Mouse (Mus musculus) frontal cortex, adult (tissue): ENCODE results near the gene Arl10.
"Not testable (repeated sequence)": the region's sequence is repeated elsewhere in the genome, so short reads cannot be mapped to it uniquely, and the experiment has no call there.

Experiments
- ATAC-seq: cut with Nextera tagmentation; 2 replicates; pipeline ENCODE4 v1.9.2; 2017; ENCODE audit warnings: mild to moderate bottlenecking, moderate library complexity, mixed read lengths; ENCODE audit not compliant: low TSS enrichment

Arl10 gene

GRCm38 (mm10) chr13:54582126-54582525 is 7.3 kb downstream of the Arl10 start:
- ATAC-seq: no peak

GRCm38 (mm10) chr13:54582860-54583259 is 8.0 kb downstream of the Arl10 start:
- no peak for ATAC-seq

- no peak for ATAC-seq
Measured at GRCm38 (mm10) chr13:54585831-54586230, 11.0 kb downstream of the Arl10 start.

GRCm38 (mm10) chr13:54589414-54589995 is 14.7 kb downstream of the Arl10 start:
- no peak; the same call in 1 of the 2 replicates for ATAC-seq

GRCm38 (mm10) chr13:54589996-54590951 is 15.5 kb downstream of the Arl10 start, which contains the start of the genes Nop16 and Higd2a:
Gene Nop16, minus strand, starts transcription at chr13:54590090.
Gene Higd2a, plus strand, starts transcription at chr13:54590207.
- ATAC-seq: peak; percentile 94

- no peak for ATAC-seq
Measured at GRCm38 (mm10) chr13:54591776-54592356, 17.1 kb downstream of the Arl10 start.

- no peak for ATAC-seq
Measured at GRCm38 (mm10) chr13:54593617-54594016, 18.8 kb downstream of the Arl10 start.

- no peak for ATAC-seq
Measured at GRCm38 (mm10) chr13:54596107-54596690, 21.4 kb downstream of the Arl10 start.

- ATAC-seq: no peak
Measured at GRCm38 (mm10) chr13:54596870-54597269, 22.1 kb downstream of the Arl10 start.

- no peak for ATAC-seq
Measured at GRCm38 (mm10) chr13:54598622-54599143, 23.9 kb downstream of the Arl10 start.

GRCm38 (mm10) chr13:54602639-54603111 is 27.9 kb downstream of the Arl10 start:
- no peak for ATAC-seq

- no peak for ATAC-seq
Measured at GRCm38 (mm10) chr13:54603501-54603900, 28.7 kb downstream of the Arl10 start.

GRCm38 (mm10) chr13:54604221-54604620 is 29.4 kb downstream of the Arl10 start:
- no peak for ATAC-seq

GRCm38 (mm10) chr13:54605426-54605825 is 30.6 kb downstream of the Arl10 start:
- ATAC-seq: no peak

- no peak for ATAC-seq
Measured at GRCm38 (mm10) chr13:54607204-54607603, 32.4 kb downstream of the Arl10 start.

- no peak for ATAC-seq
Measured at GRCm38 (mm10) chr13:54608002-54608401, 33.2 kb downstream of the Arl10 start.

GRCm38 (mm10) chr13:54608666-54609065 is 33.9 kb downstream of the Arl10 start:
- ATAC-seq: peak; percentile 20; the same call in 1 of the 2 replicates

GRCm38 (mm10) chr13:54609301-54609700 is 34.5 kb downstream of the Arl10 start:
- no peak for ATAC-seq

GRCm38 (mm10) chr13:54610613-54610971 is 35.8 kb downstream of the Arl10 start:
- ATAC-seq: peak; percentile 45; the same call in 1 of the 2 replicates

- peak; percentile 87 for ATAC-seq
Measured at GRCm38 (mm10) chr13:54610972-54611754, 36.3 kb downstream of the Arl10 start, which contains the start of gene Cltb. Gene Cltb, minus strand, starts transcription at chr13:54611344.

- not testable (repeated sequence) for ATAC-seq
Measured at GRCm38 (mm10) chr13:54613141-54613540, 38.3 kb downstream of the Arl10 start.
